Mouse (Mus musculus): ENCODE data around the gene Lsamp. TPM values are rescaled to one million over a fixed set of nuclear protein-coding genes. Genes with fewer than 3 reads are reported as not detected.

The Lsamp gene
- total RNA-seq, 2 experiments from 2014 or later, result 5.7 to 7.0 TPM

DNA sequence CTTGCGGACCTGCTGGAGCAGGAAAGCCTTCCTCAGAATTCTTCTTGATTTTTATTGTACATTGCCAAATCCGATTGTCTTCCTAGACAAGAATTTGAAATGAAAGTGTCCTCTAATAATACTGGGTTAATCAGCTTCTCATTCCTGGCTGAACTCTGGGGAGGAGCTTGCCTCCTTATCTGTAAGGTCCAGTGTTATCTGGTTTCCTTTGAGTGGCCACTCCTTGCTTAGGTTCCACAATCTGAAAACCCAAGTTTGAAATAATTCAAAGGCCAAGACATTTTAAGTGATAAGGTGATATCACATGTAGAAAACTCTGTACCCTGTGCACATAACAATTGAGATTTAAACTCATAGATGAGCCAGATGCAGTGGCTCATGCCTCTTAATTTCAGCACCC, 975.0 kb downstream of the Lsamp start:
- no peak for DNase-seq

GRCm38 (mm10) chr16:40960586-40960985, 976.4 kb downstream of the Lsamp start:
- no peak for DNase-seq

DNA sequence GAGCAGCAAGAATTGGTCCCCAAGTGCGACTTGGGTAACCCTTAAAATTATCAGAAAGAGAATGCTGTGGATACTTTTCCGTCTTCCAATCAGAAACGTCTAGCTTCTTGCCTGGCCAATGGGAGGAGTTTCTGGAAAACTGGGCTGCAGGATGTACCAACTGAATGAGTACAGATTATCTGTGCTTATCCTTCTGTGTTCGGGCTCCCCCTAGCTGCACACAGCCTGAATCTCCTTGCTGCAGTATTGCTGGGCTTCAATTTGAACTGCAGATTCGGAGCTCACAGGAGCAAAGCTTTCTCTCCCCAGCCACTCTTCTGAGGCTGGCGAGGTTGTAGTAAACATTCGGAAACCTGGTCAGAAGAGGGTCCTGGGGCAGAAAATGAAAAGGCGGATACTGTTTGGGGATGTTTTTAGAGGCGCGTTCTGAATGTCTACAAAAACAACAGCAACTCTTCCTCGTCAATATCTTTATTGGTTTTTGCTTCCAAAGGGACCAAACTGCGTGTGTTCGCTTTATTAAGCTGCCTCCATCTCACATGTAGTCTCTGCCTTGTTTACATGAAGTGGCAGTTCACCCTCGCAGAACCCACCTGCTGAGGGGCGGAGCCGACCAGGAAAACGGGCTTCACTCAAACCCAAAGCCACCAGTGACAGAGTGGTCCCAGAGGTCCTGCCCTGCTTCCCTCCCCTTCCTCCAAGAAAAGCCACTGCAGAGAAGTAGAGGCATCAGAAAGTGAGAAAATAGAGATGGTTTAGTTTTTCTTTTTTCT, 984.1 kb downstream of the Lsamp start:
- peak; percentile 67 to 80 for DNase-seq

DNA sequence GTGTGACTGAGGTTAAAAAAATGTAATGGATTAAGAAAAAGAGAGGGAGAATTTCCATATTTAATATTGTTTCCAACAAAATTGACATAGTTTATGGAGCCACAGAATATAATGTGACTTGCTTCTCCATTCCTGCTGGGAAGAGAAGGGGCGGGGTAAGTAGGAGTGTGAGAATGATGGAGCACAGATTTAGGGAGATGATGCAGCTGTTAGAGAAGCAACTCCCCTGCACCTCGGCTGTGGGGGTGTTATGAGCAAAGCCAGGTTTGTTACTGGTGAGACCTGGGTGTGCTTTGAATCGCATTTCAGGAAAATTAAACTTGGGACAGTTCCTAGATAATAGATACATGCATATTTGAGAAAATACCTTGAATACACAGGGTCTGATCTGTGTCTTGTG, 987.2 kb downstream of the Lsamp start:
- no peak for DNase-seq

DNA sequence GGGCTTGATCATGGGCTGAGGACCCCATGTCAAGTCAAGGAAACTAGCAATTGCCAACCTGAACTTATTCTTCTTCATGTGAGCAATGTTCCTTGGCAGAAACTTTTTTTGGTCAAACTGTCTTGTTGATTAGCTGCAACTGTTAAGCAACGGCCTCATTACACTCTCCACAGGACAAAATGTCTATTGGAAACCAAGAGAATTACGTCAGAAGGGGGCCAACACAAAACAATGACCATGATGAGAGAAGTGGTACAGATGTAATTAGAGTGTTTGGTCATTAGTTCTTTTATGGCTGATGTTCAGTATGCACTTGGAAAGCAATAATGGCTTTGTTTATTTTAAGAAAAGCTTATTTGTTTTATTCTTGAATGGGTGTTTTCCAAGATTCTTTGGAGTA, 989.9 kb downstream of the Lsamp start:
- DNase-seq, result no peak

DNA sequence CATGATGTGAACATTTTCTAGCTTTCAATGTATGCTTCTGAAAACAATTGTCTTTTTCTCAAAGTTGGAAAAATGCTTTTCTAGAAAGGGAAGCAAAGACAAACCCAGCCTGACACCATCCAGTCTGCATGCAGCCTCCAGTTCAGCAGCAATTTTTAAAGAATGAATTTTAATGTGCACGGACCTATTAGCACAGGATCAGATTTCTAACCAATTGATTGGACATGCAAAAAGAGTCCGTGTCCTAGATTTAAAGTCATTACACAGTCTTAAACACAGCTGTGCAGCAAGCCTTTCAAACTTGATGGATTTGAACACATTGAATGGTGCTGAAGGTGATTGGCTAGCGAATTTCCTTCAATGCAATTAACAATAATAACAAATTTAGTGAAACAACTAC, 998.9 kb downstream of the Lsamp start:
- no peak for DNase-seq

- no peak for DNase-seq
Observed at GRCm38 (mm10) chr16:41007569-41007968, 1023.4 kb downstream of the Lsamp start.

GRCm38 (mm10) chr16:41034746-41035145, 1050.6 kb downstream of the Lsamp start:
- DNase-seq, result no peak

- no peak for DNase-seq
Observed at GRCm38 (mm10) chr16:41041686-41042085, 1057.5 kb downstream of the Lsamp start.

DNA sequence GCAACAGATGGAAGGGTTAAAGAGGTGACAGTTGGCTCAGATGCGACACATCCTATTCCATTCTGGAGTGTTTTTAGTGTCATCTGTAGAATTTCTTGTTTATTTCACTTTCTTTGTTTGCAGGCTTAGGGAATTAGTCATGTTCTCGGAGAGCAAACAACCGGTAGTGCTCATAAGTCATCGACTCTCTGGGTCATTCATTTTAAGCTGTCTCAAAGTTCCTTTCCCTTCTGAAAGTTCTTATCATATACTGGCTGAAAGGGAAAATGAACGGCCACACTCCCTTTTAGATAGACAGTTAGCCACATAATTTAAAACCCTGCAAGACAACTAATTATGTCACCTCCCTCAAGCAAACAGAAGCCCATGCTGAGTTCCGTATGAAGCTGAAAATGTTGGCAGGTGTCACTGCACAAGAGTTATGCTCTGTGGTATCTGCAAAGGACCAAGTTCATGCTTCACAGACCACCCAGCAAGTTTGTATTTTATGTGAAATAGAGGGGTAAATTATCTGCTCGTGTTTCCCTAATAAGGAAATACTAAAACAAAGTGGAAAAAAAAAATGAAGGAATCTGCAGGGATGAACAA, 1079.2 kb downstream of the Lsamp start:
- DNase-seq, result no peak

DNA sequence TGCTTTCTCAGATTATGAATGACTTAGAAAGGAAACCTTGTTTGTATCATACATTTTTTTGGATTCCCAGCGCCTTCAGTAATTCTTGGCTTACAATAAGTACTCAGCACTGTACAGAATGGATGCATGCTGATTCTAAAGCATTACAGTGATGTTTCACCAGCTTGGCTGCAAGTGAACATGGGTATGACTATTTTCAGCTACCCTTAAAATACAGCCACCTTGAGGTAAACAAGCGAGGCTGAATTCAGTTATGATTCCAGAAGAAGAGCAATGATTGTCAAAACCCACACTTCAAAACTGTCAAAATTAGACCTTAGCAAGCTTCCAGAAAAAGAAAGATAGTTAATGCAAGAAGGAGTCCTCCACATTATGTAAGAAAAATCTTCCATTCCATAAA, 1089.3 kb downstream of the Lsamp start:
- DNase-seq, result no peak

DNA sequence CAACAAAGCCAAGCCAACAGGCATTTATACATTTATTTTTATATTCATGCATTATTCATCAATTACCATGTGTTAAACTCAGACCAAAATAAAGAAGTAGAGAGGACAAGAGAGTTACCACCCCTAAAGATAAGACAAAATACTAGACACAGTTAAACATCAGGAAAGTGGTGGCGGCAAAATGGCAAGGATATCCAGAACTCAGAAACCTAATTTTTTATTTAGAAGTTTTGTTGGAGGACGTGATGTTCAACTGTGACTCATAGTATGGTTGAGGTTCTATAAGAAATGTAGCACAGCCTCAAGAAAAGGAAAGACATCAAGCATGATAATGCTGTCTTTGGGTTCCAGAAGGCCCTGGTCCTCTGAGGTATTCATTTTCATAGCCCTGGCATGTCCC, 1104.5 kb downstream of the Lsamp start:
- no peak for DNase-seq

DNA sequence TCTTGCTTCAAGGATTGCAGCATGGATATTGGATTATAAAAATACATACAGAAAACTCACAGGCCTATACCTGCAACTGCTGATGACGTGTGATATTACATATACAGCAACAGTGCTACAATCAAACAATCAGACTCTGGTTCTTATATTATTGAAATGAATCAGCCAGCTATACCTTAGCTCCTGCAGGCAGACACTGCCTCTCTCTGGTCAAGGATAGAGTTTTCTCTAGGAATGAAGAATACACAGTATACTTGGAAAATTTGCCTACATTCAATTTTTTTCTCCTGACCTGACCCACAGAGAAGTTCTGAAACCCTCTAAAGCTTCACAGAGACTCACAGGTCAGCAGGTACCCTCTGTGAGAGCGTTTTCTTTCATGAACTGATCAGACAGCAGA, 1105.9 kb downstream of the Lsamp start:
- no peak for DNase-seq

- DNase-seq, result no peak
Observed at GRCm38 (mm10) chr16:41091259-41091658, 1107.1 kb downstream of the Lsamp start.

DNA sequence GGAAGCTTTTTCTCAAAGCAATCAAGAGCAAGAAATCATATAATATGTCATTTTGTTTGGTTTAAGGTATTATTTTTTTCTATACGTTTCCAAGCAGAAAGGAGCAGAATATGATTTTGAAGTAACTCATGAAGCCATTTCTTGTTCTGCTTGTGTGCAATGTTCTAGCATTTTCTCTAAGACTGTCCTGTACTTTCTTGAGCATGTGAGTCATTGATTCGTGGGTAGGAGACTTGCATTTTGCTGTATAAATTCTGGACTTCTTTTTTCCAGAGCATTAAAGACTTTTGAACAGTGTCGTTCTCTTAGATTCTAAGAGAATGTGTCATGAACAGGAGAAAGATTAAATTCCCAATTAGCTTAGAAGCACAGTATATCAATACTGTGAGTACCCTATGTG, 1118.6 kb downstream of the Lsamp start:
- no peak for DNase-seq

- DNase-seq, result no peak
Observed at GRCm38 (mm10) chr16:41124361-41124760, 1140.2 kb downstream of the Lsamp start.

GRCm38 (mm10) chr16:41125051-41125450, 1140.9 kb downstream of the Lsamp start:
- no peak for DNase-seq

- no peak for DNase-seq
Observed at GRCm38 (mm10) chr16:41131053-41131452, 1146.9 kb downstream of the Lsamp start.

- DNase-seq, result no peak
Observed at GRCm38 (mm10) chr16:41172839-41173238, 1188.7 kb downstream of the Lsamp start.

DNA sequence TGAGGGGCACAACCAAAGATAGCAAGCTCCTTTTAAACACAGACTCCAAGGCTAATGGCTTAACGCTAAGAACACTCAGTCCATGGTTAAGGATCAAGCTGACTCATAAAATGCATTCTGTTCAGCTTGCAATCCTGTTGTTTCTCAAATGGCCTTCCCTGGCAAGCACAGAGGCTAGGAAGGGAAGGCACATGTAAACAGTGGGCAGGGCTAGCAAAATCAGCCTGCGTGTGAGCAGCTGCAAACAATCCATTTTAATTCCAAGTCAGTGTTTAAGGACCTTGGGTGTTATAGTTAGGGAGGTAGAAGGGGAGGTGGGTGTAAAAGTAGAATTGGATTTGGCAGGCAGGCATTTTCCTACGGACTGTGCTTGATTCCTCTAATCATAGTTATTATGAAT, 1195.4 kb downstream of the Lsamp start:
- no peak for DNase-seq

DNA sequence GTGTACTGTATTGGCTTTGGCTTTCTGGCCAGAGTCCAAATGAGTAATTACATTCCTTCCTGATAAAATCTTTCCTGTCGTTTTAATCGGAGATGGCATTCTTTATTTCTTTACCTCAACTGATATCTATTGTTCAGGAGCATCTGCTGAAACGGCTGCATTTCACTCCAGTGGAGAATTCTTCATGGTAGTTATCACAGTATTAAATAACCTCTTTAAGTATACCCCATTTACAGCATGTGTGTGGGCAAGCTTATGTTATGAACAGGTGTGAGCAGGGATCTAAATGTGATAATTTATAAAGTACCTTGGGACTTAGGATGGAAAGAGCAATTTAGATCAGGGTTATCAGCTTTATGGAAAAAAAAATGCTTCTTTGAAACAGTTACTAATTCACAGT, 1196.7 kb downstream of the Lsamp start:
- no peak for DNase-seq

GRCm38 (mm10) chr16:41210055-41210454, 1225.9 kb downstream of the Lsamp start:
- DNase-seq, result no peak

GRCm38 (mm10) chr16:41235829-41236228, 1251.7 kb downstream of the Lsamp start:
- DNase-seq, result no peak

DNA sequence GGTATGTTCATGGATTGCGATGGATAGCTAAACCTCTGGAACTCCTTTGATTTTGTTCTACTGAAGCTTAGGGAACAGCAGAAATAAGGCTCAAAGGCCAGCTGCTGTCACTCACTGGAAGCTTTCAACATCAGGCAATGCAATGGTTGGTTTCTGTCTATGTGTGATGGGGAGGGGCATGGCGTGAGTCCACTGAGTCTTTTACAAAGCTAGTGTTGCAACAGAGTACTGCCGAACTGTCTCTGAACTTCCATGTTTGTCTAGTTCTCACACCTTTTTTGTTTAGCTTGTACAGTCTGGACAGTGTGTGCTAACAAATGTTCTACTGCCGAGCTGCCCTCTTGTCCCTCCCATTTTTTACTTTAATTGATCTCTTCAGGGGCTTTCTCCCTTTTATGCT, 1258.7 kb downstream of the Lsamp start:
- peak in 1 of 2 experiments; percentile 19 for DNase-seq
